Mouse (Mus musculus) right cerebral cortex, adult 2 months (tissue): ENCODE data around the gene 1810043G02Rik.
"Not testable (repeated sequence)": the region's sequence is repeated elsewhere in the genome, so short reads cannot be mapped to it uniquely, and the experiment has no call there.

Source experiments
- DNase-seq, 2 experiments: peaks; one replicate each; pipeline ENCODE4 v3.0.0; 2021 to 2022; ENCODE audit warnings: low spot score in 2 of 2

1810043G02Rik gene

GRCm38 (mm10) chr10:77978351-77979350 is at the start of gene 1810043G02Rik:
Gene 1810043G02Rik (plus strand): TSS chr10:77978524.
- peak; percentile 98 to 99 for DNase-seq

- DNase-seq = peak in 1 of 2 experiments; percentile 20
These were observed 38.6 kb upstream of the 1810043G02Rik start for GRCm38 (mm10) chr10:77939685-77940084.

- DNase-seq = not testable (repeated sequence)
These were observed 27.9 kb upstream of the 1810043G02Rik start for GRCm38 (mm10) chr10:77950468-77950867.

- no peak for DNase-seq
These were observed 15.6 kb upstream of the 1810043G02Rik start for GRCm38 (mm10) chr10:77962725-77963124.

GRCm38 (mm10) chr10:77963971-77964370 is 14.4 kb upstream of the 1810043G02Rik start:
- DNase-seq = no peak

GRCm38 (mm10) chr10:77969274-77969972 is 8.9 kb upstream of the 1810043G02Rik start:
- DNase-seq = peak; percentile 76 to 82

- DNase-seq = no peak
These were observed 8.4 kb upstream of the 1810043G02Rik start for GRCm38 (mm10) chr10:77969973-77970325.

- no peak for DNase-seq
These were observed 7.8 kb upstream of the 1810043G02Rik start, which contains the start of gene Trpm2 for GRCm38 (mm10) chr10:77970481-77970880. Gene Trpm2 (minus strand): TSS chr10:77970563.

GRCm38 (mm10) chr10:77971191-77971590 is 7.1 kb upstream of the 1810043G02Rik start:
- DNase-seq = no peak

GRCm38 (mm10) chr10:77971709-77972553 is 6.4 kb upstream of the 1810043G02Rik start:
- DNase-seq = peak; percentile 42 to 47

GRCm38 (mm10) chr10:77974323-77974722 is 4.0 kb upstream of the 1810043G02Rik start:
- no peak for DNase-seq

GRCm38 (mm10) chr10:77974811-77975210 is 3.5 kb upstream of the 1810043G02Rik start:
- no peak for DNase-seq

GRCm38 (mm10) chr10:77975653-77976052 is 2.7 kb upstream of the 1810043G02Rik start:
- no peak for DNase-seq

- no peak for DNase-seq
These were observed 1.7 kb upstream of the 1810043G02Rik start for GRCm38 (mm10) chr10:77976458-77977150.

- peak; percentile 73 to 81 for DNase-seq
These were observed 6.3 kb downstream of the 1810043G02Rik start for GRCm38 (mm10) chr10:77984660-77985059.

- no peak for DNase-seq
These were observed 7.5 kb downstream of the 1810043G02Rik start for GRCm38 (mm10) chr10:77985775-77986174.

GRCm38 (mm10) chr10:77995639-77996038 is 17.3 kb downstream of the 1810043G02Rik start:
- DNase-seq = no peak

- DNase-seq = no peak
These were observed 21.9 kb downstream of the 1810043G02Rik start for GRCm38 (mm10) chr10:78000200-78000599.

GRCm38 (mm10) chr10:78001796-78002195 is 23.5 kb downstream of the 1810043G02Rik start:
- peak; percentile 92 for DNase-seq

GRCm38 (mm10) chr10:78002316-78002715 is 24.0 kb downstream of the 1810043G02Rik start:
- no peak for DNase-seq
